Mouse (Mus musculus) olfactory bulb, adult 2 months (tissue): ENCODE measurements at regions not wholly inside any gene's neighbourhood (a gene's known extent, or its start where the extent isn't known, plus 50 kb on each side); places are given as distances from the start of the nearest gene placed in this dataset.

Source experiments
- H3K27ac ChIP-seq: fragments of 200-500 bp; 2 replicates; pipeline ENCODE4 v1.5.1; 2012; ENCODE audit warnings: low read depth, low read length; ENCODE audit not compliant: insufficient read depth
- H3K4me1 ChIP-seq: fragments of 200-500 bp; 2 replicates; pipeline ENCODE4 v1.6.1; 2012; ENCODE audit warnings: low read length; ENCODE audit not compliant: control insufficient read depth, insufficient read depth
- H3K4me3 ChIP-seq: fragments of 200-500 bp; 2 replicates; pipeline ENCODE4 v1.5.1; 2012; ENCODE audit warnings: mild to moderate bottlenecking, low read depth, low read length, moderate library complexity; ENCODE audit not compliant: insufficient read depth
- CTCF ChIP-seq: fragments of 200-500 bp; IDR thresholded peaks from 2 replicates; pipeline ENCODE4 v1.5.1; 2012; ENCODE audit warnings: low read depth, mild to moderate bottlenecking, low read length, moderate library complexity; ENCODE audit not compliant: insufficient read depth
- POLR2A ChIP-seq: fragments of 200-500 bp; IDR thresholded peaks from 2 replicates; pipeline ENCODE4 v1.6.1; 2012; ENCODE audit warnings: mild to moderate bottlenecking, low read depth, low read length, moderate library complexity; ENCODE audit not compliant: insufficient read depth
- WGBS: fragments of 180-500 bp; shearing (Covaris S2); methylation state at CpG from one replicate; pipeline ENCODE4 v1.1.7; 2018; 5-methylcytosine and 5-hydroxymethylcytosine counted together

- Histone ChIP-seq H3K27ac (no peak overlapping the region), H3K4me1 (peaks cover 13% of the 10 kb centered on the region), H3K4me3 (no peak overlapping the region)
- no peak for TF ChIP-seq POLR2A
- no peak for TF ChIP-seq CTCF
- 51% methylated on average over 6 of the region's 6 CpGs for WGBS
Measured at GRCm38 (mm10) chr9:61228230-61228631, 143.9 kb upstream of the Tle3 start.

- 94% methylated on average over 4 of the region's 4 CpGs for WGBS
- H3K27ac ChIP-seq, result no peak overlapping the region
- no peak overlapping the region for H3K4me3 ChIP-seq
- peaks cover 13% of the 10 kb centered on the region for H3K4me1 ChIP-seq
- no peak for TF ChIP-seq POLR2A
- TF ChIP-seq CTCF, result no peak
Measured at GRCm38 (mm10) chr9:61230306-61230705, 141.9 kb upstream of the Tle3 start.

GRCm38 (mm10) chr9:61232630-61233029 is 139.5 kb upstream of the Tle3 start:
- Histone ChIP-seq H3K4me1 (peaks cover 13% of the 10 kb centered on the region), H3K27ac (no peak overlapping the region), H3K4me3 (no peak overlapping the region)
- WGBS, result 97% methylated on average over 7 of the region's 7 CpGs
- TF ChIP-seq POLR2A (no peak), CTCF (no peak)

- WGBS, result 84% methylated on average over 2 of the region's 2 CpGs
- TF ChIP-seq POLR2A (no peak), CTCF (no peak)
- H3K4me3 ChIP-seq, result no peak overlapping the region
- H3K27ac ChIP-seq, result no peak overlapping the region
- peaks cover 10% of the 10 kb centered on the region for H3K4me1 ChIP-seq
Measured at GRCm38 (mm10) chr9:61233251-61233650, 138.9 kb upstream of the Tle3 start.

- TF ChIP-seq CTCF (no peak), POLR2A (no peak)
- 54% methylated on average over 17 of the region's 17 CpGs for WGBS
- Histone ChIP-seq H3K4me1 (peaks cover 4% of the 10 kb centered on the region; the same call in 1 of the 2 replicates), H3K27ac (no peak overlapping the region), H3K4me3 (no peak overlapping the region)
Measured at GRCm38 (mm10) chr9:61235653-61236610, 136.2 kb upstream of the Tle3 start.

- H3K27ac ChIP-seq, result no peak overlapping the region
- peaks cover 4% of the 10 kb centered on the region; the same call in 1 of the 2 replicates for H3K4me1 ChIP-seq
- TF ChIP-seq POLR2A, result no peak
- TF ChIP-seq CTCF, result no peak
- 85% methylated on average over 4 of the region's 4 CpGs for WGBS
- no peak overlapping the region for H3K4me3 ChIP-seq
Measured at GRCm38 (mm10) chr9:61238687-61239250, 133.4 kb upstream of the Tle3 start.

- WGBS, result 89% methylated on average over 4 of the region's 4 CpGs
- no peak overlapping the region for H3K27ac ChIP-seq
- no peak for TF ChIP-seq CTCF
- no peak for TF ChIP-seq POLR2A
- H3K4me1 ChIP-seq, result peaks cover 4% of the 10 kb centered on the region; the same call in 1 of the 2 replicates
- H3K4me3 ChIP-seq, result no peak overlapping the region
Measured at GRCm38 (mm10) chr9:61239328-61239727, 132.8 kb upstream of the Tle3 start.

- no peak for TF ChIP-seq CTCF
- TF ChIP-seq POLR2A, result no peak
- Histone ChIP-seq H3K4me1 (no peaks in the 10 kb centered on the region), H3K4me3 (no peak overlapping the region), H3K27ac (no peak overlapping the region)
- WGBS, result 86% methylated on average over 8 of the region's 8 CpGs
Measured at GRCm38 (mm10) chr9:61241442-61241841, 130.7 kb upstream of the Tle3 start.

- no peak overlapping the region for H3K4me3 ChIP-seq
- TF ChIP-seq POLR2A (no peak), CTCF (no peak)
- H3K4me1 ChIP-seq, result no peaks in the 10 kb centered on the region
- 82% methylated on average over 9 of the region's 9 CpGs for WGBS
- H3K27ac ChIP-seq, result no peak overlapping the region
Measured at GRCm38 (mm10) chr9:61242167-61242860, 129.9 kb upstream of the Tle3 start.
